In the genomic region with DNA sequence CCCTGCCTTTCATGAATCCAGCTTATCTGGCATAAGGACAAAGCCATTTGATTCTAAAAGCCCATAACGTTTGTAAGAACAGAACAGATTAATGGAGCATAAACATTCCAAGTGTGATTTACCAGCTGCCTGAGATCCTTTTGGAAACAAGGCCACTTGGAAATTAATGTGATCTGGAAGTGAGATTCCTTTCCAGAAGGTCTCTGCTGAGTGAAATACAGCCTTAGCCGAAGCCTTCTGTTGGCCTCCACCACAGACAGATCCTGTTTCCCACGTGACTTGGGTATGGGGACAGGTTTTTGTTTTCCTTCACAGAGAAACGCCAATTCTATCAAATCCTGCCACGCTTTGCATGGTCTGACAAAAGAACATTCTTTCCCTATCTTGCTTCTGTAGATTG, we compare ENCODE assay signal across 12 mouse cellular contexts. TPM values are rescaled to one million over a fixed set of nuclear protein-coding genes. Genes with fewer than 3 reads are reported as not detected.
DNase-seq lines count a peak whose midpoint lies in the region; ATAC-seq lines count a peak whose summit lies in the region.
"Had no signal": no experiment of that assay in that cellular context is flagged by ENCODE, and none has a peak within 500 bp of the region (broad histone marks: within the 10 kb centered on the region; RNA-seq: fewer than 3 reads in every experiment).

No protein-coding gene starts in this region.

- no peak overlapping the region for H3K4me2 ChIP-seq in hindbrain, embryonic 14.5 days (replicated peaks)
- H3K4me2 ChIP-seq in hindbrain, embryonic 11.5 days (replicated peaks; ENCODE audit: low read depth, low read length): no peak overlapping the region
- H3K4me2 ChIP-seq in midbrain, embryonic 15.5 days: no peak overlapping the region
- no peak overlapping the region for H3K4me2 ChIP-seq in midbrain, embryonic 14.5 days (ENCODE audit: low read length)
- H3K4me2 ChIP-seq in embryonic facial prominence, embryonic 14.5 days (ENCODE audit: low read depth, low read length): no peak overlapping the region
- no peak overlapping the region for H3K4me2 ChIP-seq in neural tube, embryonic 15.5 days

- H3K4me1 ChIP-seq in hindbrain, embryonic 14.5 days (replicated peaks; ENCODE audit: control insufficient read depth, insufficient read depth, low read length): no peaks in the 10 kb centered on the region
- no peaks in the 10 kb centered on the region for H3K4me1 ChIP-seq in hindbrain, embryonic 11.5 days (replicated peaks; ENCODE audit: control insufficient read depth, insufficient read depth, low read length)
- H3K4me1 ChIP-seq in midbrain, embryonic 15.5 days: peaks cover 7% of the 10 kb centered on the region; the same call in 1 of the 2 replicates
- 0 out of 2 replicates have a peak, but pooled peaks cover 8% of the 10 kb centered on the region for H3K4me1 ChIP-seq in midbrain, embryonic 14.5 days (ENCODE audit: control insufficient read depth, insufficient read depth, low read length)
- H3K4me1 ChIP-seq in embryonic facial prominence, embryonic 14.5 days (ENCODE audit: control insufficient read depth, insufficient read depth, low read length): peaks cover 22% of the 10 kb centered on the region
- peaks cover 29% of the 10 kb centered on the region for H3K4me1 ChIP-seq in neural tube, embryonic 15.5 days

- no peaks in the 10 kb centered on the region for H3K36me3 ChIP-seq in hindbrain, embryonic 14.5 days (replicated peaks; ENCODE audit: control insufficient read depth, insufficient read depth)
- H3K36me3 ChIP-seq in hindbrain, embryonic 11.5 days (ENCODE audit: control insufficient read depth, insufficient read depth, low read length): no peaks in the 10 kb centered on the region
- H3K36me3 ChIP-seq in midbrain, embryonic 15.5 days (replicated peaks): no peaks in the 10 kb centered on the region
- H3K36me3 ChIP-seq in midbrain, embryonic 14.5 days (ENCODE audit: control insufficient read depth, insufficient read depth, low read length): no peaks in the 10 kb centered on the region
- H3K36me3 ChIP-seq in embryonic facial prominence, embryonic 14.5 days (ENCODE audit: control insufficient read depth, insufficient read depth, low read length): no peaks in the 10 kb centered on the region
- H3K36me3 ChIP-seq in neural tube, embryonic 15.5 days: no peaks in the 10 kb centered on the region

- H3K4me3 ChIP-seq in hindbrain, embryonic 14.5 days (replicated peaks; ENCODE audit: low read length): no peak overlapping the region
- H3K4me3 ChIP-seq in hindbrain, embryonic 11.5 days (ENCODE audit: low read depth, low read length): no peak overlapping the region
- no peak overlapping the region for H3K4me3 ChIP-seq in midbrain, embryonic 15.5 days
- no peak overlapping the region for H3K4me3 ChIP-seq in midbrain, embryonic 14.5 days (replicated peaks; ENCODE audit: low read depth, low read length)
- H3K4me3 ChIP-seq in embryonic facial prominence, embryonic 14.5 days (ENCODE audit: low read depth, low read length): no peak overlapping the region
- H3K4me3 ChIP-seq in neural tube, embryonic 15.5 days (replicated peaks): no peak overlapping the region
- H3K4me3 ChIP-seq: gastrocnemius, adult 2 months had no signal

- no peaks in the 10 kb centered on the region for H3K27me3 ChIP-seq in hindbrain, embryonic 14.5 days (ENCODE audit: control insufficient read depth, insufficient read depth, low read length)
- no peaks in the 10 kb centered on the region for H3K27me3 ChIP-seq in hindbrain, embryonic 11.5 days (ENCODE audit: control insufficient read depth, insufficient read depth, low read length)
- no peaks in the 10 kb centered on the region for H3K27me3 ChIP-seq in midbrain, embryonic 15.5 days (replicated peaks)
- H3K27me3 ChIP-seq in midbrain, embryonic 14.5 days (ENCODE audit: control insufficient read depth, insufficient read depth, low read length): no peaks in the 10 kb centered on the region
- no peaks in the 10 kb centered on the region for H3K27me3 ChIP-seq in embryonic facial prominence, embryonic 14.5 days (replicated peaks; ENCODE audit: control insufficient read depth, insufficient read depth, low read length)
- no peaks in the 10 kb centered on the region for H3K27me3 ChIP-seq in neural tube, embryonic 15.5 days (replicated peaks)
- H3K27me3 ChIP-seq: CH12.LX had no signal

- no peaks in the 10 kb centered on the region for H3K9me3 ChIP-seq in hindbrain, embryonic 14.5 days (ENCODE audit: control insufficient read depth, low read length)
- H3K9me3 ChIP-seq in hindbrain, embryonic 11.5 days (ENCODE audit: control insufficient read depth, low read length): no peaks in the 10 kb centered on the region
- H3K9me3 ChIP-seq in midbrain, embryonic 15.5 days: no peaks in the 10 kb centered on the region
- no peaks in the 10 kb centered on the region for H3K9me3 ChIP-seq in midbrain, embryonic 14.5 days (ENCODE audit: control insufficient read depth, low read length)
- no peaks in the 10 kb centered on the region for H3K9me3 ChIP-seq in embryonic facial prominence, embryonic 14.5 days (ENCODE audit: control insufficient read depth, low read length)
- H3K9me3 ChIP-seq in neural tube, embryonic 15.5 days (replicated peaks): no peaks in the 10 kb centered on the region

- no peak overlapping the region for H3K9ac ChIP-seq in hindbrain, embryonic 14.5 days
- no peak overlapping the region for H3K9ac ChIP-seq in hindbrain, embryonic 11.5 days (ENCODE audit: low read depth, low read length)
- no peak overlapping the region for H3K9ac ChIP-seq in midbrain, embryonic 15.5 days
- no peak overlapping the region for H3K9ac ChIP-seq in midbrain, embryonic 14.5 days (replicated peaks; ENCODE audit: low read length)
- no peak overlapping the region for H3K9ac ChIP-seq in embryonic facial prominence, embryonic 14.5 days (ENCODE audit: low read depth, low read length)
- H3K9ac ChIP-seq in neural tube, embryonic 15.5 days (replicated peaks): no peak overlapping the region
- H3K9ac ChIP-seq: liver, postnatal 0 days had no signal

- no peak for ATAC-seq in hindbrain, embryonic 14.5 days (ENCODE audit: low FRiP score)
- no peak for ATAC-seq in hindbrain, embryonic 11.5 days (ENCODE audit: low FRiP score)
- no peak for ATAC-seq in midbrain, embryonic 15.5 days (replicated peaks)
- no peak for ATAC-seq in midbrain, embryonic 14.5 days (ENCODE audit: low FRiP score, low TSS enrichment)
- peak; percentile 47; the same call in 1 of the 2 replicates for ATAC-seq in embryonic facial prominence, embryonic 14.5 days (ENCODE audit: low read depth)
- no peak for ATAC-seq in neural tube, embryonic 15.5 days (ENCODE audit: low FRiP score)
- ATAC-seq: liver, postnatal 0 days had no signal

- H3K27ac ChIP-seq in hindbrain, embryonic 14.5 days: peak overlapping the region; percentile 23; the same call in 1 of the 2 replicates
- no peak overlapping the region for H3K27ac ChIP-seq in hindbrain, embryonic 11.5 days (ENCODE audit: low read depth, low read length)
- 0 out of 2 replicates have a peak overlapping the region, but pooled peaks have one; percentile 4 for H3K27ac ChIP-seq in midbrain, embryonic 15.5 days
- H3K27ac ChIP-seq in midbrain, embryonic 14.5 days (replicated peaks; ENCODE audit: low read depth, low read length): no peak overlapping the region
- no peak overlapping the region for H3K27ac ChIP-seq in embryonic facial prominence, embryonic 14.5 days (replicated peaks; ENCODE audit: low read depth, low read length)
- H3K27ac ChIP-seq in neural tube, embryonic 15.5 days (replicated peaks): peak overlapping the region; percentile 64
- H3K27ac ChIP-seq: gastrocnemius, adult 2 months had no signal

- no peak for DNase-seq in hindbrain, embryonic 14.5 days (ENCODE audit: low spot score)
- DNase-seq in hindbrain, embryonic 11.5 days (ENCODE audit: low spot score): no peak
- no peak for DNase-seq in midbrain, embryonic 14.5 days
- peak; percentile 68 for DNase-seq in embryonic facial prominence, embryonic 14.5 days (ENCODE audit: low spot score)
- DNase-seq in frontal cortex, postnatal 25 days (ENCODE audit: low spot score in 2 of 2): no peak
- DNase-seq: gastrocnemius, adult 2 months; heart, postnatal 4 days; liver, postnatal 0 days; thymus, postnatal 4 days had no signal

- whole genome bisulfite sequencing in hindbrain, embryonic 14.5 days: 40% methylated on average over 5 of the region's 5 CpGs
- 50% methylated on average over 5 of the region's 5 CpGs for WGBS in hindbrain, embryonic 11.5 days
- 30% methylated on average over 5 of the region's 5 CpGs for WGBS in midbrain, embryonic 15.5 days
- WGBS in midbrain, embryonic 14.5 days: 36% methylated on average over 5 of the region's 5 CpGs
- WGBS in embryonic facial prominence, embryonic 14.5 days: 24% methylated on average over 5 of the region's 5 CpGs
- WGBS in neural tube, embryonic 15.5 days: 16% methylated on average over 5 of the region's 5 CpGs

RNA-seq across cellular contexts. Expression of gene Ackr4, which starts 3.1 kb away (rescaled TPM):
- 1.3 and 1.5 TPM in 2 replicates for polyA plus RNA-seq in hindbrain, embryonic 14.5 days (2014; fragmentation: Nextera tagmentation; extraction: Ambion mirVana)
- polyA plus RNA-seq in hindbrain, embryonic 11.5 days (2014; fragmentation: Nextera tagmentation; extraction: Ambion mirVana): 0.31 and 0.38 TPM in 2 replicates
- 0.80 and 1.1 TPM in 2 replicates for polyA plus RNA-seq in midbrain, embryonic 15.5 days (2015; fragmentation: Nextera tagmentation; extraction: Ambion mirVana)
- 0.46 and 0.80 TPM in 2 replicates for polyA plus RNA-seq in midbrain, embryonic 14.5 days (2014; fragmentation: Nextera tagmentation; extraction: Ambion mirVana)
- polyA plus RNA-seq in embryonic facial prominence, embryonic 14.5 days (2014; fragmentation: Nextera tagmentation; extraction: Ambion mirVana): 3.2 and 4.4 TPM in 2 replicates
- 3.3 and 8.8 TPM in 2 replicates for polyA plus RNA-seq in neural tube, embryonic 15.5 days (2015; fragmentation: Nextera tagmentation; extraction: Ambion mirVana)

Comparison
In these comparisons a context has a peak if more than half of its experiments do, and no peak if none do; other contexts are left out.
1. H3K27ac ChIP-seq: peak in hindbrain, embryonic 14.5 days (single experiment), midbrain, embryonic 15.5 days (single experiment) and neural tube, embryonic 15.5 days (single experiment); none in hindbrain, embryonic 11.5 days (single experiment), midbrain, embryonic 14.5 days (single experiment) and embryonic facial prominence, embryonic 14.5 days (single experiment).